Mouse (Mus musculus) urinary bladder, postnatal 10 days (tissue): ENCODE measurements around the gene Olfr286.

ENCODE experiments used
- DNase-seq: peaks from one replicate; pipeline ENCODE4 v3.0.0; 2022; ENCODE audit warnings: low spot score

The Olfr286 gene

DNA sequence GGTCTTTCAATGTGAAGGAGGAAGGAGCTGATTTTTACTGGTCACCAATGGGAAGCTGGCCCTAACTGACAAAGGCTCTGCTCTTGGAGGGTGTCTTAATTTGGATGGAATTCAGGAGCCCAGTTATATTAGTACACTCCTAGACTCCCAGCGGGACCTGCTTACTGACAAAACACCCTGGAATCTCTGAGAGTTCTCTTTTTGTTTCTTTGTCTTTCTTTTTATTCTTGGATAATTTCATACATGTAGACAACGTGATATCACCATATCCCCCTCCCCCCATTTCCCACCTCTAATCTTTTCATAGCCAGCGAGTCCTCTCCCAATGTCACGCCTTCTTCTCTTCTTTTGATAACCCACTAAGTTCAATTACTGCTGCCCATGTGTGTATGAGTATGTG lies at the start of gene Olfr286:
TSS of gene Olfr286 (minus strand) at position 101 of the 400 bp plus-strand sequence.
- no peak for DNase-seq

DNA sequence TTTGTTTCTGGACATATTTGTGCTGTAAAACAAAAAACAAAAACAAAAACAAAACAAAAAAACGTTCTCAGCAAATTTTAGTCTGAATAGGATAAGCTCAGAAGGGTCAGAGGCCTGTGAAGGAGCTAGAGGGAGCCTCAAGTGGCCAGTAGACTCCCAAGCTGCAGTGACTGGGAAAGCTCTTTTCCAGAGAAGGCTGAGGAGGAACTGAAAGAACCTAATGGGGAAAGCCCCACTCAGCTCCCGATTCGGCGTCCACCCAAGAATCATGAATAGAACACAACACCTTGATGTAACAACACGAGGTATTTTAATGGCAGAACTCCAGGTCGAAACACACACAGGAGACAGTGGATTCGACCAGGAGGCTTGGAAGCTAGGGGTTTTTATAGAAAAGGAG lies 23.5 kb upstream of the Olfr286 start:
- DNase-seq = no peak

DNA sequence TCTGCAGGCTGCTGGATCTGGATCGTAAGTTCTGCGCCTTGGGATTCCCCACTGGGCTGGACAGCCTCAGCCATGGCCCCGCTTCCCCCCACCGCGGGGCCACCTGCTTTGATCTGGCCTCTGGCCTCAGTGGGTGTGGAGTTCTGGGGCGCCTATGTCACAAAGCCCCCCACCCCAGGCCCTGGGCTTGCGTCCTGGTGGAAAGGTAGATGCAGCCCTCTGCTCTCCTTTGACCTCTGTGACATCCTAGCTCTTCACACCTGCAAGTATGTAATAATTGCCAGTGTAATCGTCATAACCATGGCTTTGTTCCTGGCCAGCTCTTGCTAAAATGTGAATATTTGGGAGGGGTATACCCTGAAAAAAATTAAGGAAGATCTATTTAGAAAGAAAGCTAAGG lies 22.9 kb upstream of the Olfr286 start, which contains the start of gene H1fnt:
TSS of gene H1fnt (minus strand) at position 101 of the 400 bp plus-strand sequence.
- no peak for DNase-seq

DNA sequence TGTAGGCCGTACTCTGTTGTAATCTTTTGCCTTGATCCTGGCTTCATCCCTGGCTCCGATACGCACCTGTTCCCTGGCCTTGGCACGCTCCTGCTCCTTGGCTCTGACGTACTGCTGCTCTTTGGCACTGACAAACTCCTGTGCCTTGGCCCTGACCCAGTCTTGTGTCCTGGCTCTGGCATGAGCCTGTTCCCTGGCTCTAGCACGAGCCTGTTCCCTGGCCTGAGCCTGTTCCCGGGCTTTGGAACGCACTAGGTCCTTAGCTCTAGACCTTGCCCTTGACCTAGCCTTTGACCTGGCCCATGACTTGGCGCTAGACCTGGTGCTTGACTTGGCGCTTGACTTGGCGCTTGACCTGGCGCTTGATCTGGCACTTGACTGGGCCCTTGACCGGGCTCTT lies 22.0 kb upstream of the Olfr286 start:
- no peak for DNase-seq

DNA sequence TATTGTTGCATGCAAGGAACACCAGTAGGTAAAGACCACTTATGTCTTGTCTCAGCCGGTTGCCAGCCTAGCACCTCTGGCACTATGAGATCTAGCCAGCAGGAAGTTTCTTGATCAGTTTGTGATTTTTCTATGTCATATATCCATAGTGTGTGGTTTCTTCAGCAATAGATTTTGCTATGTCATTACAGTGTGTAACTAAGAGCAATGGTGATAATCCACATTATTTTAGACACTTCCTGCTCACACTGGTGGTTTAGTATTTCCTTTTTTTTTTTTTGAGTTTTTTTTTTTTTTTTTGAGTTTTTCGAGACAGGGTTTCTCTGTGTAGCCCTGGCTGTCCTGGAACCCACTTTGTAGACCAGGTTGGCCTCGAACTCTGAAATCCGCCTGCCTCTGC lies 1.2 kb upstream of the Olfr286 start:
- no peak for DNase-seq

DNA sequence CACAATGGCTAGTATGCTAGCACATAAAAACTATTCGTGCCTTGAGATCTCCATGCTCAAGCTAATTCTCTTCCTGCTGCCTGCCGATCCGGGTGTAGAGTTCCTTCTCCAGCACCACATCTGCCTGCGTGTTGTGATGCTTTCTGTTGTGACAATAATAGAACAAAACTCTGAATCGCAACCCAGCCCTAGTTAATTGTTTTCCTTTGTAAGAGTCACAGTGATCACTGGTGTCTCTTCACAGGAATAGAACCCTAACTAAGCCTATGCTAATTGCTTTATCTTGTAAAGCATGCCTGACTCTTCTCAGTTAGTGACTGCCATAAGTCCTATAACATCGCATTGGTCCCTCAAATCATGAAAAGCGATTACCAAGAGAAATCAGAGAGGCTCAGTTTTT lies 8.2 kb downstream of the Olfr286 start:
- no peak for DNase-seq

DNA sequence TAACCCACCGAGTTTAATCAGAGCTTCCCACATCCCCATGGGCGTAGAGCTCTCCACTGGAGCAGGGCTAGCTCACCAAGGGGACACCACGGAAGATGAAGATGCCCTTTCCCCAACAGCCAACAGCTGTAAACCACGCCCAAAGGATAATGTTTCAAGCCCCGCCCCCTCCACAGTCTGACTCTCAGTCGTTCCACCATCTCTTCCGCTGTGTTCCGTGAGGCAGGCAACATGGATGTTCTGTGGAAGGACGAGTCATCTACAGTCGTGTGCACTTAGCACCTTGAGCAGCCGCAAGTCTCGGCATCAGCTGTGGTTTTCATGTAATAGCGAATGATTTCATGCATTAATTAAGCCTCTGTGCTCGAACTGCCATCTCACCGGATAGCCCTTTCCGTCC lies 8.6 kb downstream of the Olfr286 start:
- no peak for DNase-seq

DNA sequence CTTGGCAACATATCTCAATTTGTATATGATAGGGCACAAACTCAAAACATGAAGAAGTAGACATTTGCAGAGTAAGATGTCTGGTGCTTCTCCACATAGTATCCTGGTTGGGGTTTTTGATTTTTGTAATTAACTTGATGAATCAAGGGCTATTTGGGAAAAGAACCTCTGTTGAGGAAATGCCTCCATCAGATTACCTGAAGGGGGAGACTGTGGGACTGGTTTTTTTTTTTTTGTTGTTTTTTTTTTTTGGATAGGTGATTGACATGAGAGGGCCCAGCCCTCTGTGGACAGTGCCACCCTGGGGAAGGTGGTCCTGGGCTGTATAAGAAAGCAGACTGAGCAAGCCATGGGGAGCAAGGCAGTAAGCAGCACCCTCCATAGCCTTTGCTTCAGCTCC lies 11.9 kb downstream of the Olfr286 start:
- DNase-seq = no peak

DNA sequence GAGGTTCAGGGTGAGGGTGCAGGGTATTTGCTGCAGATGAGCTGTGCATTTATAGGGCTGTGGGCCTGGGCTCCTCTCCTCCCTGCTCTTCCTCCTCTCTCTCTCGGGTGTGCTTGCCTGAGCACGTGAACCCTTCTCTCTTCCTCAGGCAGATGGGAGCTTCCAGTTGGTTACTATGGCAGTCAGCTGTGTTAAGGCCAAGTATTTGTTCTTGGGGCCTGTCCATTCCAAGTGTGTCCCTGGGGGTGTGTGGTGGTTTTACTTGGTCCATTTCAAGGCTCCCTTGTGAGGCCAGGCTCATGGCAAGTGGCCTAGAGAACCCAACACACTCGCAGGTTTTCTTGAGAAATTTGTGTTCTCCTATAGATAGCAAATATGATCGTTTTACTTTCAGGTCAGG lies 13.4 kb downstream of the Olfr286 start, which contains the start of the genes Gm44579 and Olfr287:
TSS of gene Gm44579 (minus strand) at position 101 of the 400 bp plus-strand sequence.
TSS of gene Olfr287 (minus strand) at position 180 of the 400 bp plus-strand sequence.
- DNase-seq = no peak

DNA sequence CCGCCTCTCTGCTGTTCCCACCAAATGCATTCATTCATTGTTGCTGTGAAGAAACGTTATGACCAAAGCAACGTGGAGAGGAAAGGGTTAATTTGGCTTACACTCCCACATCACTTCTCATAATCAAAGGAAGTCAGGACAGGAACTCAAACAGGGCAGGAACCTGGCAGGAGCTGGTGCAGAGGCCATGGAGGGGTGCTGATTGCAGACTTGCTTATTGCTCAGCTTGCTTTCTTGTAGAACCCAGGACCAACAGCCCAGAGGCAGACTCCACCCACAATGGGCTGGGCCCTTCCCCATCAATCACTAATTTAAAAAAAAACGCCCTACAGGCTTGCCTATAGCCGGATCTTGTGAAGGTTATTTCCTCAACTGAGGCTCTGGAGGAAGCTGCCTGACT lies 20.1 kb downstream of the Olfr286 start:
- DNase-seq = no peak

DNA sequence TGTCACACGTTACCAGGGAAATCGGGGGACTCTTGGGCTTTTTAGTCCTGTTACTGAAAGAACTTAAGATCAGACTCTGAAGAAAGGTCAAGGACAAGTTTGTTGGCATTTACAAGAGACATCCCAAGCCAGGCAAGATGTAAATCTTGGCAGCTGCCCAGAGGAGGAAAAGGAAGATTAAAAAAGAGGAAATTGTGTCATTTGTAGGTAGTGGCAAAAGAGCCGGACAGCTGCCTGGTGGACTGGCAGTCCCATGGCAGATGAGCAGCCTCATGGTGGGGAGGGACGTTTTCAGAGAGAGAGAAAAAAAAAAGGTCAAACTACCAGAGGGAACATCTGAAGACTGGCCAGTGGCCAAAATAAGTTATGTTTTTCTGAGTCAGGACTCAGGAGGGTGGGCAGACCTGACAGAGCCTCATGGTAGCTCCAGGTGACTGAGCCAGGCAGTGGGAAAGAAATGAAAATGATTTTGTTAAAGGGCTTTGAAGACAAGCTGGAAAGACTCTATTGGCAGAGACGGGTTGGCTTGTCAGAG lies 20.8 kb downstream of the Olfr286 start:
- DNase-seq = no peak

DNA sequence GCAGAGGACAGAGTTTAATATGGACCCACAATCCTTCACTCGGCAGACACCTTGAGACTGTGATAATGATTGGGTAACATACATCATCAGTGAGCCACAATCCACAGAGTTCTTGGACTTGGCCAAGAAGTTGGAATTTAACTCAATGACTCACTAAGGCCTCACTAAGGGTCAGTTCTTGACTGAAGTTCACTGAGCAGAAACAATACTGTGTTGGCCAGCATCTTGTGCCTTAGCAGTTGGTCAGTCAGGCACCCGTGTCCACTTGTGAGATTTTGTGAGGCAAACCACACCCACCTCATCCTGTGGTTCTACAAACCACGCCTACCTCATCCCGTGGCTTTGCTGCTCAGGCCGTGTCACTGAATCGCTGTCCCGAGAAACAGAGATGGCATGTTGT lies 24.6 kb downstream of the Olfr286 start:
- no peak for DNase-seq

DNA sequence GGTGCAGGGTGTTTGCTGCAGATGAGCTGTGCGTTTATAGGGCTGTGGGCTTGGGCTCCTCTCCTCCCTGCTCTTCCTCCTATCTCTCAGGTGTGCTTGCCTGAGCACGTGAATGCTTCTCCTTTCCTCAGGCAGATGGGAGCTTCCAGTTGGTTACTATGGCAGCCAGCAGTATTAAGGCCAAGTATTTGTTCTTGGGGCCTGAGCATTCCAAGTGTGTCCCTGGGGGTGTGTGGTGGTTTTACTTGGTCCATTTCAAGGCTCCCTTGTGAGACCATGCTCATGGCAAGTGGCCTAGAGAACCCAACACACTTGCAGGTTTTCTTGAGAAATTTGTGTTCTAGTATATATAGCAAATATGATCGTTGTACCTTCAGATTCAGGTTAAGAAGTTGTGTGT lies 38.8 kb downstream of the Olfr286 start, which contains the start of gene Olfr288:
TSS of gene Olfr288 (minus strand) at position 101 of the 400 bp plus-strand sequence.
- no peak for DNase-seq

DNA sequence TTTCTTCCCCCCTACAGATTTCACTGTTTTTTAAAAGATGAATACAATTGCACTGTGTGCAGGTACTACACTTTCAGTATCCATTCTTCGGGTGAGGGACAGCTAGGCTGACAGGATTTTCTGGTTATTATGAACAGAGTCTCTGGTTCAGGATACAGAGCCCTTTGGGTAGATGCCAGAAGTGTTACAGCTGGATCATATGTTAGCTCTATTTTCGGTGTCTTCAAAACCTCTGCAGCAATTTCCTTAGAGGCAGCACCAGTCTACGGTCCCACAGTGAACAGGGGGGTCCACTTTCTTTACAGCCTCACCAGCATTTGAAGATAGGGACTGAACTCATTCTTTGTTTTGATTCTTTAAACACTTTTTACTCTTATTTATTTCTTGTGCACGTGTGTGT lies 49.8 kb downstream of the Olfr286 start:
- DNase-seq = no peak

DNA sequence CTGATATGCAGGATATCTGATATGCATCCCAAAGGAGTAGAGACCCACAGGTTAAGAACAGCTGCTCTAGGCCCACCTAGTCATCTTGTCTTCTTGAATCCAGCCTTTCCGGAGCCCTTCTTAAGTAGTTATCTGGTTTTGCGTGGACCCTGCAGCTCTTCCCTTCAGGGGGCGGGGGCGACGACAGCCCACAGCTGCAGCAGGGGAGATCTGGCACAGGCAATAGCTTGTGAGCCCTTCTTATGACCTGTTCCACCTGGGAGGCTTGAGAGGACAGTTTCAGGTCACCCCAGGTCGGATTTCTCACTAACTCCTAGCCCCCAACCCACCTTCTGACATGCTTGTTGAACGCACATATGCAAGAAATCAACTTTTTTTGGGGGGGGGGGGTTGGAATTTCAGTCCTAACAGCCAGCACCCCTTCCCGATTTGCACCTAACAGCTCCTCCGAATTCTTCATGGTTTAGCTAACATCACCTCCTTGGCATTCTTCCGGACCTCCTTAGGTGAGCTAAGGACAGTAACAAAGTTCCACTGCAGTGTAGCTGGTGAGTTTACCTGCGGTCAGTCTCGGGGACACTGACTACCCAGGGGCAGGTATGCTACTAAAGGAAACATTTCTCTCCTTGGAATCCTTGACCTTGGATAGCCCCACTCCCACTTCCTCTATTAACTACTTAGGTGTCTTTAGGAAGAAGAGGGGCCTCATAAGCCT lies 52.2 kb downstream of the Olfr286 start:
- no peak for DNase-seq

DNA sequence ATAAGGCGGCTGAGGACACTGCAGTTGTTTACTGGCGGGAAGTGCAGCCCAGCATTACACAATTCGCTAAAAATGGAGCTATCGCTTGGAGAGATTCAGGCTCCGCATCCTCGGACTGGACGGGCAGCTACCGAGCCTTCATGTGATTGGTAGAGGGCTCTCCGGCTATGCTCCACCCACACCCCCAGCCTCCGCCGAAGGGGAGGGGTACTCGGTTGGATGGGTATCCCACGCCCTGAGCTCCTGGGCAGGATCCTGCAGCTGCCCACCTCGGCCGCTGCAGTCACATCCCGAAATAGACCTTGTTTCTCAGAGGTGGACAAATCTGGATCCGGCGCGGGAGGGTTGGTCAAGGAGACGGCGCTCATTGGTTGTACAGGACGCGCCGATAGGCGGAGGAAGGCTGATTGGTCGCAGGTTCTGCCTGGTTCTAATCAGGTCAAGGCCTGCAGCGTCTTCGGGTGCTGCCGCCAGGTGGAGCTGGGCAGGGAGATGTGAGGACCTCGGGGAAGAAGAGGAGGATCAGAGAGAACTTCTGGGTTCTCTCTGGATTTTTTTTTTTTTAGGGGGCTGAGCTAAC lies 53.0 kb downstream of the Olfr286 start:
- peak; percentile 90 for DNase-seq

DNA sequence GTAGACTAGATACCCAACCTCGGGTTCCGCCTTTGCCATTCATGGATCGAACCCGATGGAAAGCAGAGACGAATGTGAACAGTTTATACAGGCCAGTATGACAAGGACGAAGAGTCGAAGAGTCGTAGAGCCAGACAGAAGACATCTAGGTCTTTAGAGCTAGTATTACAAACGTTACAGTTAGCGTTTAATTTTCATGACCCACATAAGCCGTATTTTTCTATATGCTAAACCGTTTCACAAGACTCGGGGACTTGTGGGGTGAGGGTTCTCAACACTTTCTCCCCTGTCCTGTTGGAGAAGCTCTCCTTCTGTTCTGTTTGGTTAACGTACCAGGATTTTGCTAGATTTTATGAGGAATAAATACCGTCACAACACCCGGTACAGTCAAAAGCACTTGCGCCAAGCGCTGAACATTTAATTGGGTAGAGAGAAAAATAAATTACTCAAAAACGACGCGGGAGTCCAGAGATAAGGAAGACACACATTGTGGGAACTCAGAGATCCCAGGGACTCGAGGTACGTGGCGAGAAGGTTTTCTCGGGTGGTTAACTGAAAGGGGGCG lies 53.6 kb downstream of the Olfr286 start:
- DNase-seq = no peak

DNA sequence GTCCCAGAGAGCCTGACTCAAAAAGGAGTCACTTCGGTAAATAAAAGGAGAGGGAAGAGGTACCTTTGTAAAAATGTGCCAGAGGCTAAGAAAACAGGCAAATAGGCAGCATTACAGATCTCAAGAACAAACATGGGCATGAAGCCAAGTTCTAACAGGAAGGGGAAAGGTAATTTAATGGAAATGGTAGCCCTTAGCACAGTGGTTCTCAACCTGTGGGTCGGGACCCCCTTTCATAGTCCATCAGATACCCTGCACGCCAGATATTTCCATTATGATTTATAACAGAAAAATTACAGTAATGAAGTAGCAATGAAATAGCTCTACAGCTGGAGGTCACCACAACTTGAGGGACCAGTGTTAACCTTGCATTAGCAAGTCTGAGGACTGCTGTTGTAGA lies 56.9 kb downstream of the Olfr286 start:
- DNase-seq = no peak
